In genomic region chr16:31327891-31328290, GRCm38 (mm10) we compare ENCODE assay signal across 31 mouse cellular contexts. TPM values are rescaled to one million over a fixed set of nuclear protein-coding genes. Genes with fewer than 3 reads are reported as not detected.
DNase-seq lines count a peak whose midpoint lies in the region; ATAC-seq and TF ChIP-seq lines count a peak whose summit lies in the region.
"Had no signal": no experiment of that assay in that cellular context is flagged by ENCODE, and none has a peak within 500 bp of the region (broad histone marks: within the 10 kb centered on the region; RNA-seq: fewer than 3 reads in every experiment).

No protein-coding gene starts in this region.

- H3K27me3 ChIP-seq in kidney, embryonic 15.5 days = no peaks in the 10 kb centered on the region
- H3K27me3 ChIP-seq in lung, postnatal 0 days (replicated peaks; ENCODE audit: insufficient read depth, low read length) = no peaks in the 10 kb centered on the region
- H3K27me3 ChIP-seq: embryonic facial prominence, embryonic 15.5 days; forebrain, embryonic 12.5 days; heart, embryonic 15.5 days; hindbrain, embryonic 13.5 days; midbrain, embryonic 13.5 days; neural tube, embryonic 13.5 days; Patski had no signal

- H3K4me3 ChIP-seq in kidney, embryonic 15.5 days (replicated peaks) = no peak overlapping the region
- H3K4me3 ChIP-seq in lung, postnatal 0 days (ENCODE audit: low read depth, low read length) = no peak overlapping the region
- H3K4me3 ChIP-seq: embryonic facial prominence, embryonic 10.5 days; embryonic facial prominence, embryonic 15.5 days; forebrain, embryonic 12.5 days; heart, embryonic 15.5 days; hindbrain, embryonic 13.5 days; megakaryocyte, embryonic 14.5 days; midbrain, embryonic 13.5 days; neural tube, embryonic 13.5 days had no signal

- H3K27ac ChIP-seq in kidney, embryonic 15.5 days = 0 out of 2 replicates have a peak overlapping the region, but pooled peaks have one; percentile 72
- H3K27ac ChIP-seq in lung, postnatal 0 days (ENCODE audit: low read length) = peak overlapping the region; percentile 48
- H3K27ac ChIP-seq: embryonic facial prominence, embryonic 10.5 days; embryonic facial prominence, embryonic 15.5 days; forebrain, embryonic 12.5 days; hindbrain, embryonic 13.5 days; liver, embryonic 14.5 days; midbrain, embryonic 13.5 days; neural tube, embryonic 13.5 days had no signal

- no peak overlapping the region for H3K4me2 ChIP-seq in kidney, embryonic 15.5 days
- H3K4me2 ChIP-seq in lung, postnatal 0 days (replicated peaks; ENCODE audit: low read depth, low read length) = no peak overlapping the region
- H3K4me2 ChIP-seq: embryonic facial prominence, embryonic 15.5 days; forebrain, embryonic 12.5 days; heart, embryonic 15.5 days; hindbrain, embryonic 13.5 days; lung, embryonic 14.5 days; midbrain, embryonic 13.5 days; neural tube, embryonic 13.5 days had no signal

- WGBS in kidney, embryonic 15.5 days = 88% methylated on average over 2 of the region's 2 CpGs
- 82% methylated on average over 2 of the region's 2 CpGs for WGBS in lung, postnatal 0 days

- H3K9me3 ChIP-seq in kidney, embryonic 15.5 days (replicated peaks) = no peaks in the 10 kb centered on the region
- H3K9me3 ChIP-seq in lung, postnatal 0 days (ENCODE audit: low read length) = no peaks in the 10 kb centered on the region
- H3K9me3 ChIP-seq: embryonic facial prominence, embryonic 10.5 days; embryonic facial prominence, embryonic 15.5 days; forebrain, embryonic 12.5 days; heart, embryonic 15.5 days; hindbrain, embryonic 13.5 days; midbrain, embryonic 13.5 days; neural tube, embryonic 13.5 days had no signal

- no peak for DNase-seq in kidney, adult 8-10 months
- no peak for DNase-seq in lung, postnatal 0 days (ENCODE audit: low spot score)
- no peak for DNase-seq in lung, adult 18-20 months
- peak; percentile 42 for DNase-seq in ZHBTc4 (ENCODE audit: low read depth, low spot score)
- DNase-seq in gastrocnemius, postnatal 14 days = no peak
- DNase-seq: B cell, adult 2 months; cerebellum, adult 2 months; cerebellum, postnatal 14 days; forebrain, postnatal 0 days; gastrocnemius, postnatal 10 days; heart, postnatal 4 days; kidney, postnatal 10 days; layer of hippocampus, postnatal 36 days; left cerebral cortex, postnatal 4 days; lung, embryonic 14.5 days; lung, postnatal 4 days; right cerebral cortex, postnatal 4 days; thymus, postnatal 4 days had no signal

- H3K4me1 ChIP-seq in kidney, embryonic 15.5 days = peaks cover 21% of the 10 kb centered on the region
- peaks cover 15% of the 10 kb centered on the region; the same call in 1 of the 2 replicates for H3K4me1 ChIP-seq in lung, postnatal 0 days (ENCODE audit: insufficient read depth, low read depth, low read length)
- H3K4me1 ChIP-seq: forebrain, embryonic 12.5 days; hindbrain, embryonic 13.5 days; midbrain, embryonic 13.5 days had no signal

- intact Hi-C loops in gastrocnemius, postnatal 14 days (cut with DNase I; ENCODE audit: low total_unique reads) = no loop called here

- H3K36me3 ChIP-seq in kidney, embryonic 15.5 days = no peaks in the 10 kb centered on the region
- no peaks in the 10 kb centered on the region for H3K36me3 ChIP-seq in lung, postnatal 0 days (ENCODE audit: insufficient read depth, low read length)
- H3K36me3 ChIP-seq: embryonic facial prominence, embryonic 10.5 days; embryonic facial prominence, embryonic 15.5 days; forebrain, embryonic 12.5 days; heart, embryonic 15.5 days; hindbrain, embryonic 13.5 days; midbrain, embryonic 13.5 days; neural tube, embryonic 13.5 days had no signal

- no peak for ATAC-seq in kidney, embryonic 15.5 days (replicated peaks; ENCODE audit: low FRiP score)
- ATAC-seq in lung, postnatal 0 days = no peak
- ATAC-seq: forebrain, postnatal 0 days; intestine, embryonic 16.5 days; midbrain, embryonic 13.5 days; Patski had no signal

- H3K9ac ChIP-seq in kidney, embryonic 15.5 days = no peak overlapping the region
- no peak overlapping the region for H3K9ac ChIP-seq in lung, postnatal 0 days (replicated peaks; ENCODE audit: low read depth)
- H3K9ac ChIP-seq: embryonic facial prominence, embryonic 15.5 days; forebrain, embryonic 12.5 days; forebrain, postnatal 0 days; heart, embryonic 15.5 days; hindbrain, embryonic 13.5 days; liver, embryonic 14.5 days; lung, embryonic 14.5 days; midbrain, embryonic 13.5 days; neural tube, embryonic 13.5 days had no signal

- TF ChIP-seq CTCF in lung, postnatal 0 days (IDR thresholded peaks at IDR 0.05) = no peak

- no peak for TF ChIP-seq EP300 in lung, postnatal 0 days (IDR thresholded peaks at IDR 0.05)

RNA-seq across cellular contexts. Expression of gene Apod, which starts 13.3 kb away (rescaled TPM):
- 0.36 and 1.0 TPM in 2 replicates for polyA plus RNA-seq in kidney, embryonic 15.5 days (2015; fragmentation: Nextera tagmentation; extraction: Ambion mirVana)
- polyA plus RNA-seq in lung, postnatal 0 days (2015; fragmentation: Nextera tagmentation; extraction: Ambion mirVana) = 0.96 and 2.1 TPM in 2 replicates
- 10 to 100 TPM; 11.1 to 24.4 TPM for total RNA-seq in gastrocnemius, postnatal 14 days (2021)
- total RNA-seq: MEL had no signal
- polyA plus RNA-seq: lung, embryonic 14.5 days; Patski had no signal

RNA-seq across cellular contexts. Expression of gene Ppp1r2, which starts 52.8 kb away (rescaled TPM):
- polyA plus RNA-seq in kidney, embryonic 15.5 days (2015; fragmentation: Nextera tagmentation; extraction: Ambion mirVana) = 87.7 and 91.7 TPM in 2 replicates
- polyA plus RNA-seq in lung, postnatal 0 days (2015; fragmentation: Nextera tagmentation; extraction: Ambion mirVana) = 143 and 160 TPM in 2 replicates
- total RNA-seq in gastrocnemius, postnatal 14 days (2021) = 10 to 100 TPM; 71.6 to 76.0 TPM
